Mouse (Mus musculus) liver, embryonic 14.5 days (tissue): ENCODE measurements around the gene Pak3.

Experiments
- CTCF ChIP-seq: IDR thresholded peaks from 2 replicates; pipeline ENCODE4 v1.5.1; 2016; ENCODE audit warnings: antibody characterized with exemption, low read depth, control low read depth
- EP300 ChIP-seq: IDR thresholded peaks from 2 replicates; pipeline ENCODE4 v1.6.1; 2016; ENCODE audit warnings: antibody characterized with exemption, low read depth

GRCm38 (mm10) chrX:143520195-143520594 is 1.8 kb downstream of the Pak3 start:
- TF ChIP-seq CTCF (no peak), EP300 (no peak)
